Mouse (Mus musculus): Measurements from ENCODE around the gene Gm16368.
"Not testable (repeated sequence)": the region's sequence is repeated elsewhere in the genome, so short reads cannot be mapped to it uniquely, and the experiment has no call there.

Gm16368 gene

DNA sequence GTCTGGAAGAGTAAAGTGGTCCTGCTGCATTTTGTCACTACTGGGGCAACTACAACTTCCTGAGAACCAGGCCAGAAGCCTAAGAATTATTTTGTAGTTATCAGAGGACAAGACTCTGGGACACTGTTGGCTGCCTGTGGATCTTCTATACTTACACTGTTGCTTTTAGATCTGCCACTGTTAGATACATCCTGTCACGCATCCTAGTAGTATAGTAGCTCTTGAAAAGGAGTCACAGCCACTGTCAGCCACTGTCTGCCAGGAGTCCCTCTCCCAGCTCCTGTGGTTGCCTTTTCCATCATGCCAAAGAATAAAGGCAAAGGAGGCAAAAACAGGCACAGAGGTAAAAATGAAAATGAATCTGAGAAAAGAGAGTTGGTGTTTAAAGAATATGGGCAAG is at the start of gene Gm16368:
Gm16368 (plus strand) TSS at position 301 of the 400 bp plus-strand sequence.
- DNase-seq (ENCODE audit: extremely low read depth, insufficient read length, low spot score): not testable (repeated sequence)

DNA sequence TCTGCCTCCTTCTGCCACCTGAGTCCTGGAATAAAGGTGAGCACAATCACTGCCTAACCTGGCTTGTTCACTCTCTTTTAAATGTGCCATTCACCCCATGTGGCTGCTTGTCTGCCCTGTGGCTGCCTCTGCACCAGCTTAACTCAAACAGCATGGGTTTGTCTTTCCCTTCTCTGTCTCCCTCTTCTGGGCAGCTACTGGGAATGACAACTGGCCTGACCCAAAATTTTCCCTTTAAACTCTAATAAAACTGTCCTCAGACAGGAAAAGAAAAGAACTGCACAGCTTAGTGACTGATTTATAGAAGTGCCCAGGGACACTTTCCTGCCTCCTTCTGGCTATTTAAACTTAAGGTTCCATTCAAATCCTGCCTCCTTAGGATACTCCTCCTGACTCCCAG is 44.4 kb upstream of the Gm16368 start:
- DNase-seq (ENCODE audit: extremely low read depth, insufficient read length, low spot score): not testable (repeated sequence)

DNA sequence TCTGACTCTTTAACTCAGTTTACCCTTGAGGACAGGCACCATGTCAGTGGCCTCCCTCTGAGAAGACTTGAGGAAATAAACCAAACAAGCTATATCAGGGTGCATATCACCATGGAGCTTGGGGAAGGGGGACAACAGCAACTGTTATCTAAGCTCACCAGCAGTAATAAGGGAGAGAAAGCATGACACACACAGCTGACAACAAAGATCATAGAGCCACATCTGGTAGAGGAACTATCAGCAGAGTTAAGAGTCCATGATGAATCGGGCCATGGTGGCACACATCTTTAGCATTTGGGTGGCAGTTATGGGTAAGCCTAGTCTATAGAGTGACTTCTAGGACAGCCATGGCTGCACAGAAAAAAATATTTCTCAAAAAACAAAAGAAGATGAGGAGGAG is 43.8 kb upstream of the Gm16368 start:
- DNase-seq (ENCODE audit: extremely low read depth, insufficient read length, low spot score): not testable (repeated sequence)

DNA sequence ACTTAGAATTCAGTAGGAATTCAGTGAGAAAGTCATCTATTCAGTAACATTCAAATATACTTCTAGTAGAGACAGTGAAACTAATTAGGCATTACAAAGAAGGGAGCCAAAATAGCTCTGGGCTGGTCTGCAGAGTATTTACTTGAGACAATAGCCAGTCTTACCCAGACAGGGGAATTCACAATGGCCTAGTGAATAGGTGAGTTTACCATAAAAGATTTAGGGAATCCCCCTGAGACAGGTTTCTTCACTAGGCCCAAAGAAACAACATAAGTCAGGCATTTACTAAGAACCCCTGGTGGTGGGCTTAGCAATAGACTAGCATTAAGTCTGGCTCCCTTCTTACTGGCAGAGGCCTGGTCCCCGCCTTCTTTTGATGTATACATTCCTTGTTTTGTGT is 38.3 kb upstream of the Gm16368 start:
- not testable (repeated sequence) for DNase-seq (ENCODE audit: extremely low read depth, insufficient read length, low spot score)
